29 mouse cellular contexts compared by ENCODE assay signal in genomic region chr2:58625681-58626080, GRCm38 (mm10). TPM values are rescaled to one million over a fixed set of nuclear protein-coding genes. Genes with fewer than 3 reads are reported as not detected.
DNase-seq lines count a peak whose midpoint lies in the region; ATAC-seq and TF ChIP-seq lines count a peak whose summit lies in the region.
"Had no signal": no experiment of that assay in that cellular context is flagged by ENCODE, and none has a peak within 500 bp of the region (broad histone marks: within the 10 kb centered on the region; RNA-seq: fewer than 3 reads in every experiment).

No protein-coding gene starts in this region.

- H3K9ac ChIP-seq in midbrain, embryonic 12.5 days (replicated peaks) = no peak overlapping the region
- H3K9ac ChIP-seq in midbrain, embryonic 15.5 days = no peak overlapping the region
- no peak overlapping the region for H3K9ac ChIP-seq in liver, postnatal 0 days (replicated peaks)
- H3K9ac ChIP-seq: embryonic facial prominence, embryonic 13.5 days; forebrain, postnatal 0 days; hindbrain, embryonic 15.5 days; limb, embryonic 13.5 days had no signal

- H3K4me3 ChIP-seq in midbrain, embryonic 12.5 days = no peak overlapping the region
- H3K4me3 ChIP-seq in midbrain, embryonic 15.5 days = no peak overlapping the region
- no peak overlapping the region for H3K4me3 ChIP-seq in liver, postnatal 0 days (ENCODE audit: low read depth, low read length)
- H3K4me3 ChIP-seq: embryonic facial prominence, embryonic 13.5 days; heart, embryonic 10.5 days; hindbrain, embryonic 15.5 days; limb, embryonic 13.5 days had no signal

- H3K4me1 ChIP-seq in midbrain, embryonic 12.5 days = peaks cover 15% of the 10 kb centered on the region
- 0 out of 2 replicates have a peak, but pooled peaks cover 4% of the 10 kb centered on the region for H3K4me1 ChIP-seq in midbrain, embryonic 15.5 days
- no peaks in the 10 kb centered on the region for H3K4me1 ChIP-seq in liver, postnatal 0 days (ENCODE audit: insufficient read depth)
- H3K4me1 ChIP-seq: embryonic facial prominence, embryonic 13.5 days; heart, embryonic 10.5 days; hindbrain, embryonic 15.5 days had no signal

- no peaks in the 10 kb centered on the region for H3K36me3 ChIP-seq in midbrain, embryonic 12.5 days
- H3K36me3 ChIP-seq in midbrain, embryonic 15.5 days (replicated peaks) = no peaks in the 10 kb centered on the region
- H3K36me3 ChIP-seq in liver, postnatal 0 days (replicated peaks; ENCODE audit: insufficient read depth, low read length) = no peaks in the 10 kb centered on the region
- H3K36me3 ChIP-seq: embryonic facial prominence, embryonic 13.5 days; forebrain, embryonic 10.5 days; heart, embryonic 10.5 days; hindbrain, embryonic 15.5 days; limb, embryonic 13.5 days had no signal

- WGBS in midbrain, embryonic 12.5 days = 7% methylated on average over 2 of the region's 2 CpGs
- 4% methylated on average over 2 of the region's 2 CpGs for WGBS in midbrain, embryonic 15.5 days
- WGBS in liver, postnatal 0 days (ENCODE audit: insufficient replicate concordance) = 59% methylated on average over 2 of the region's 2 CpGs

- no peak overlapping the region for H3K4me2 ChIP-seq in midbrain, embryonic 12.5 days (replicated peaks)
- H3K4me2 ChIP-seq in midbrain, embryonic 15.5 days = no peak overlapping the region
- no peak overlapping the region for H3K4me2 ChIP-seq in liver, postnatal 0 days (ENCODE audit: low read depth, low read length)
- H3K4me2 ChIP-seq: embryonic facial prominence, embryonic 13.5 days; hindbrain, embryonic 15.5 days; limb, embryonic 13.5 days; liver, embryonic 11.5 days had no signal

- TF ChIP-seq EP300 in liver, postnatal 0 days (IDR thresholded peaks at IDR 0.05; ENCODE audit: low read depth) = no peak

- peak; percentile 9 for DNase-seq in heart, adult 11 months
- DNase-seq in heart, adult 9 months (ENCODE audit: low spot score in 2 of 2) = no peak
- DNase-seq in ES-CJ7 (ENCODE audit: low read depth, low spot score) (peak; percentile 95), ZHBTc4 (ENCODE audit: low read depth, low spot score) (peak; percentile 94)
- no peak for DNase-seq in cerebellum, postnatal 25 days
- DNase-seq in liver, postnatal 0 days = no peak
- DNase-seq: adrenal gland, adult 2 months; adrenal gland, postnatal 36 days; cerebellum, adult 18-20 months; cerebellum, postnatal 10 days; forebrain, postnatal 0 days; gastrocnemius, postnatal 10 days; heart, postnatal 36 days; kidney, adult 2 months; kidney, postnatal 4 days; lung, postnatal 36 days; thymus, postnatal 4 days had no signal

- no peak overlapping the region for H3K27ac ChIP-seq in midbrain, embryonic 12.5 days (replicated peaks)
- H3K27ac ChIP-seq in midbrain, embryonic 15.5 days = no peak overlapping the region
- H3K27ac ChIP-seq in liver, postnatal 0 days (ENCODE audit: low read depth) = no peak overlapping the region
- H3K27ac ChIP-seq: embryonic facial prominence, embryonic 13.5 days; forebrain, embryonic 10.5 days; heart, embryonic 10.5 days; hindbrain, embryonic 15.5 days; kidney, postnatal 0 days; limb, embryonic 13.5 days had no signal

- H3K9me3 ChIP-seq in midbrain, embryonic 12.5 days = no peaks in the 10 kb centered on the region
- no peaks in the 10 kb centered on the region for H3K9me3 ChIP-seq in midbrain, embryonic 15.5 days
- H3K9me3 ChIP-seq in liver, postnatal 0 days (ENCODE audit: low read length) = no peaks in the 10 kb centered on the region
- H3K9me3 ChIP-seq: embryonic facial prominence, embryonic 13.5 days; forebrain, embryonic 10.5 days; heart, embryonic 10.5 days; hindbrain, embryonic 15.5 days; limb, embryonic 13.5 days had no signal

- ATAC-seq in midbrain, embryonic 12.5 days (ENCODE audit: low FRiP score, low read depth) = peak; percentile 43; the same call in 1 of the 2 replicates
- no peak for ATAC-seq in midbrain, embryonic 15.5 days (replicated peaks)
- no peak for ATAC-seq in liver, postnatal 0 days
- ATAC-seq: activated CD4-positive, CD25-positive, alpha-beta regulatory T cell, adult 4 months; CD4-positive, CD25-positive, alpha-beta regulatory T cell, adult 4 months; forebrain, postnatal 0 days; Patski had no signal

- peaks cover 20% of the 10 kb centered on the region for H3K27me3 ChIP-seq in midbrain, embryonic 12.5 days
- H3K27me3 ChIP-seq in midbrain, embryonic 15.5 days (replicated peaks) = no peaks in the 10 kb centered on the region
- no peaks in the 10 kb centered on the region for H3K27me3 ChIP-seq in liver, postnatal 0 days (ENCODE audit: insufficient read depth, low read length)
- H3K27me3 ChIP-seq: embryonic facial prominence, embryonic 13.5 days; limb, embryonic 13.5 days had no signal

- no peak for TF ChIP-seq CTCF in liver, postnatal 0 days (IDR thresholded peaks at IDR 0.05; ENCODE audit: low read depth)

RNA-seq across cellular contexts. Expression of gene Upp2, which starts 58.6 kb away (rescaled TPM):
- 7.4 and 8.1 TPM in 2 replicates for polyA plus RNA-seq in midbrain, embryonic 12.5 days (2016; fragmentation: Nextera tagmentation; extraction: Ambion mirVana)
- polyA plus RNA-seq in midbrain, embryonic 15.5 days (2015; fragmentation: Nextera tagmentation; extraction: Ambion mirVana) = 15.2 and 16.0 TPM in 2 replicates
- polyA plus RNA-seq in liver, postnatal 0 days (2015; fragmentation: Nextera tagmentation; extraction: Ambion mirVana) = 45.7 and 55.8 TPM in 2 replicates
- polyA plus RNA-seq: CD4-positive, CD25-positive, alpha-beta regulatory T cell, adult 4 months had no signal

RNA-seq across cellular contexts. Expression of gene Acvr1, which starts 58.7 kb away (rescaled TPM):
- 3.8 and 4.7 TPM in 2 replicates for polyA plus RNA-seq in midbrain, embryonic 12.5 days (2016; fragmentation: Nextera tagmentation; extraction: Ambion mirVana)
- 4.2 and 4.3 TPM in 2 replicates for polyA plus RNA-seq in midbrain, embryonic 15.5 days (2015; fragmentation: Nextera tagmentation; extraction: Ambion mirVana)
- polyA plus RNA-seq in liver, postnatal 0 days (2015; fragmentation: Nextera tagmentation; extraction: Ambion mirVana) = 2.7 and 2.8 TPM in 2 replicates

Comparison
In these comparisons a context has a peak if more than half of its experiments do, and no peak if none do; other contexts are left out.
1. DNase-seq: peak in heart, adult 11 months (single experiment), ES-CJ7 (single experiment) and ZHBTc4 (single experiment); none in heart, adult 9 months (0 of 2), cerebellum, postnatal 25 days (0 of 2) and liver, postnatal 0 days (single experiment).